Mouse (Mus musculus) ES-E14 (cell line): ENCODE measurements around the gene Tmem201.

ENCODE experiments used
- HCFC1 ChIP-seq: IDR thresholded peaks from 2 replicates; pipeline ENCODE4 v1.6.1; 2012; ENCODE audit warnings: low read length, inconsistent platforms, borderline replicate concordance; ENCODE audit not compliant: insufficient read depth
- MAFK ChIP-seq: IDR thresholded peaks from 2 replicates; pipeline ENCODE4 v1.6.1; 2014; ENCODE audit warnings: mild to moderate bottlenecking, low read depth, low read length, inconsistent platforms; ENCODE audit not compliant: insufficient read depth
- ZC3H11A ChIP-seq: IDR thresholded peaks from 2 replicates; pipeline ENCODE4 v1.6.1; 2012; ENCODE audit warnings: low read depth, mild to moderate bottlenecking, inconsistent platforms, low read length, borderline replicate concordance
- ZNF384 ChIP-seq: IDR thresholded peaks from 2 replicates; pipeline ENCODE4 v1.6.1; 2012; ENCODE audit warnings: low read depth, low read length, inconsistent platforms

- TF ChIP-seq ZNF384 (no peak), ZC3H11A (no peak), HCFC1 (no peak), MAFK (no peak)
Measured at GRCm38 (mm10) chr4:149699953-149700352, 37.9 kb downstream of the Tmem201 start.
